Mouse (Mus musculus) forebrain, embryonic 11.5 days (tissue): ENCODE measurements around the gene Eno4. TPM values are rescaled to one million over a fixed set of nuclear protein-coding genes. Genes with fewer than 3 reads are reported as not detected.
"Not testable (repeated sequence)": the region's sequence is repeated elsewhere in the genome, so short reads cannot be mapped to it uniquely, and the experiment has no call there.

Experiments
- ATAC-seq: fragments of 200-750 bp; cut with Nextera tagmentation; replicated peaks from 2 replicates; pipeline ENCODE4 v1.8.0; 2017; ENCODE audit warnings: moderate TSS enrichment; ENCODE audit not compliant: low FRiP score
- DNase-seq: peaks from one replicate; pipeline ENCODE4 v3.0.0-alpha.2; 2017; ENCODE audit warnings: low spot score
- H3K27ac ChIP-seq: fragments of 300-500 bp; sonication (generic); 2 replicates; pipeline ENCODE4 v1.5.1; 2014; ENCODE audit warnings: low read depth, low read length
- H3K27me3 ChIP-seq: fragments of 300-500 bp; sonication (generic); 2 replicates; pipeline ENCODE4 v1.6.1; 2014; ENCODE audit warnings: mild to moderate bottlenecking, low read length, mixed read lengths; ENCODE audit not compliant: control insufficient read depth, insufficient read depth
- H3K36me3 ChIP-seq: fragments of 300-500 bp; sonication (generic); 2 replicates; pipeline ENCODE4 v1.6.1; 2014; ENCODE audit warnings: mild to moderate bottlenecking, low read length, moderate library complexity, mixed read lengths; ENCODE audit not compliant: control insufficient read depth, insufficient read depth
- H3K4me1 ChIP-seq: fragments of 300-500 bp; sonication (generic); replicated peaks from 2 replicates; pipeline ENCODE4 v1.6.1; 2014; ENCODE audit warnings: low read length, mixed read lengths; ENCODE audit not compliant: control insufficient read depth, insufficient read depth
- H3K4me2 ChIP-seq: fragments of 300-500 bp; sonication (generic); 2 replicates; pipeline ENCODE4 v1.6.1; 2014; ENCODE audit warnings: low read depth, mild to moderate bottlenecking, low read length, moderate library complexity, mixed read lengths; ENCODE audit not compliant: severe bottlenecking
- H3K4me3 ChIP-seq: fragments of 300-500 bp; sonication (generic); 2 replicates; pipeline ENCODE4 v1.5.1; 2014; ENCODE audit warnings: low read depth, low read length
- H3K9ac ChIP-seq: fragments of 300-500 bp; sonication (generic); 2 replicates; pipeline ENCODE4 v1.6.1; 2014; ENCODE audit warnings: low read length
- H3K9me3 ChIP-seq: fragments of 300-500 bp; sonication (generic); 2 replicates; pipeline ENCODE4 v1.6.1; 2016; ENCODE audit warnings: low read length, mixed read lengths; ENCODE audit not compliant: control insufficient read depth
- WGBS: fragments of 180-500 bp; shearing (Covaris S2); extraction: QIAGEN DNeasy Blood & Tissue Kit; methylation state at CpG from one replicate; pipeline ENCODE4 v1.1.7; 2014; 5-methylcytosine and 5-hydroxymethylcytosine counted together
- polyA plus RNA-seq: library from polyadenylated mRNA; unstranded; fragments of >200 nt; fragmentation: Nextera tagmentation; extraction: Ambion mirVana; gene quantifications from 2 replicates; pipeline ENCODE4 v1.2.1, GENCODE M21; 2014

Gene Eno4
- 0.98 and 1.9 TPM in 2 replicates for polyA plus RNA-seq

DNA sequence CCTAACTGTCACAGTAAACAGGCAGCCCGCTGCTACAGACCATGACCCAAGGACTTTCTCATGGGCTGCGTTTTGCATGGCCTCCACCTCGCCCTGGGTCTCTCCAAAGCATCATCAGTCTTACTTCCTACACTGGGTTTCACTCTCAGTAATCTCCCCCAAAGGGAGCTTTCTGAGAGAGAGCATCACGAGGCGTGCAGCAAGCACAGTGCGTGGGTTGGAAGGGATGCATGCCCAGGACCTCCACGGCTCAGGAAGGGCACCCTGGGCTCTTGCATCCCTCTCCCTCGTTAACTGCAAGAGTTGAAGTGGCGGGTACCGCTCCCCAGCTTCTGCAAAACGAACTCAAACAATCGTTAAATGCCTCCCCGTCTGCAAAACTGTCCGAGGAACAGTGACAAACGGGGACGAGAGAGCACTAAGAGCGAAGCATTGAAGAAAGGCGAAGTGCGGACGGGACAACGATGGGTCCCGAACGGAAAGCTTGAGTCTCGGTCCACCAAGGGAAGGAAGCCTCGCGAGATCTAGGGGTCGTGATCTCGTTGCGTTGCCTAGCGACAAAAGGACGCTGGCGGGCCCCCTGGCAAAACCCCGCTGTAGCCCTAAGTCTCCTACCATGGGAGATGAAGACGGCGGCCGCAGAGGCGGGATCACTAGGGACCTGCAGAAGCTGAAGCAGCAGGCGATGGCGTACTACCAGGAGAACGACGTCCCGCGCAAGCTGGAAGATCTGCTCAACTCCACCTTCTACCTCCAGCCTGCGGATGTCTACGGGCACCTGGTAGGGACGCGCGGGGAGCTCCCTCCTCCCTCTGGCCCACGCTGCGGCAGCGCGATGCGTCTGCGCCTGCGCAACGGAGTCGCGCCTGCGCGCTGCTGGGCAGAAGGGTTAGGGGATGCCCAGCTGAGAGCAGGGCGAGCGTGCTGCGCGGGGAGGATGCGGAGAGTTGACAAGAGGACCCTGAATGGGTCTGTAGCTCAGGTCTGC, at the start of gene Eno4, which contains the start of gene Hspa12a:
Eno4 (plus strand) TSS at position 585 of the 988 bp plus-strand sequence.
Hspa12a (minus strand) TSS at position 814 of the 988 bp plus-strand sequence.
- peak; percentile 96 for ATAC-seq
- Histone ChIP-seq H3K4me1 (peaks cover 7% of the 10 kb centered on the region; the same call in 1 of the 2 replicates), H3K27me3 (no peaks in the 10 kb centered on the region), H3K4me3 (peak within 1 kb of the TSS; percentile 48), H3K36me3 (no peaks in the 10 kb centered on the region), H3K9ac (peak within 1 kb of the TSS; percentile 87), H3K9me3 (no peaks in the 10 kb centered on the region), H3K4me2 (peak within 1 kb of the TSS; percentile 93), H3K27ac (0 out of 2 replicates have a peak within 1 kb of the TSS, but pooled peaks have one; percentile 27)
- WGBS: 0% methylated on average over 65 of the region's 65 CpGs
- peak; percentile 97 for DNase-seq

DNA sequence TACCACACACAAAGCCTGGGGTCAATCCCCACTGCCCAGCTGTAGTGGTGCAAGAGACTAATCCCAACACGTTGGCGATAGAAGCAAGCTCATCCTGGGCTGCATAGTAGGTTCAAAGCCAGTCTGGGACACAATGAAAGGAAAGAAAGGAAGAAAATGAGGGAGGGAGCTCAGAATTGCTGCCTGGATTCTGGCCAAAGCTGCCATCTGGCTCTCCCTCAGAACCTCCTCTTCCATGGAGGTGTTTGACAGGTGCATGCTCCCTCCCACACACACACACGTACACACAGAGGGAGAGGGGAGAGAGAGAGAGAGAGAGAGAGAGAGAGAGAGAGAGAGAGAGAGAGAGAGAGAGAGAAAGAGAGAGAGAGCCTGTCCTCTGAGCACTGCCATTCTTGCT, 47.0 kb upstream of the Eno4 start:
- no peaks in the 10 kb centered on the region for H3K4me1 ChIP-seq
- no peak overlapping the region for H3K4me2 ChIP-seq
- DNase-seq: no peak
- no peaks in the 10 kb centered on the region for H3K36me3 ChIP-seq
- no peak overlapping the region for H3K4me3 ChIP-seq
- no peak for ATAC-seq
- H3K27ac ChIP-seq: no peak overlapping the region
- no peaks in the 10 kb centered on the region for H3K9me3 ChIP-seq
- 62% methylated on average over 3 of the region's 3 CpGs for WGBS
- H3K27me3 ChIP-seq: no peaks in the 10 kb centered on the region
- H3K9ac ChIP-seq: no peak overlapping the region

DNA sequence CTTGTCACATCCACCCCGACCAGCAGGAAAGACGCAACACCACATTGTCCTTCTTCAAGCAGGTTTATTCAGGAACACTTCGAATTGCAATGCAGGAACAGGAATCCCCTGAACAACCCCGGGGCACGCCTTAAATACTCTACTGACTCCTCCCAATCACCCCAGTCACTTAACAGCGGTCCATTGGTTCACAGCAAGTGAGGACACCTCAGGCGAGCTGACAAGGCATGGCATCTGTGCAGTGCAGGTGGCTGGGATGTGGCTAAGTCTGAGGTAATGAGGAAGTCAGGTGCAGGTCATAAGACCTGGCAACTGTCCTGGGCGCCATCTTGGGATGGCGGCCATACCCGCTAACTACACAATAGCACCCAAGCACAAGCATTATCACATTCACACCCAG, 42.8 kb upstream of the Eno4 start:
- H3K9me3 ChIP-seq, H3K36me3 ChIP-seq, DNase-seq, H3K27ac ChIP-seq, H3K4me3 ChIP-seq, H3K27me3 ChIP-seq, H3K4me1 ChIP-seq, H3K9ac ChIP-seq, ATAC-seq, H3K4me2 ChIP-seq: not testable (repeated sequence)
- 90% methylated on average over 10 of the region's 10 CpGs for WGBS

DNA sequence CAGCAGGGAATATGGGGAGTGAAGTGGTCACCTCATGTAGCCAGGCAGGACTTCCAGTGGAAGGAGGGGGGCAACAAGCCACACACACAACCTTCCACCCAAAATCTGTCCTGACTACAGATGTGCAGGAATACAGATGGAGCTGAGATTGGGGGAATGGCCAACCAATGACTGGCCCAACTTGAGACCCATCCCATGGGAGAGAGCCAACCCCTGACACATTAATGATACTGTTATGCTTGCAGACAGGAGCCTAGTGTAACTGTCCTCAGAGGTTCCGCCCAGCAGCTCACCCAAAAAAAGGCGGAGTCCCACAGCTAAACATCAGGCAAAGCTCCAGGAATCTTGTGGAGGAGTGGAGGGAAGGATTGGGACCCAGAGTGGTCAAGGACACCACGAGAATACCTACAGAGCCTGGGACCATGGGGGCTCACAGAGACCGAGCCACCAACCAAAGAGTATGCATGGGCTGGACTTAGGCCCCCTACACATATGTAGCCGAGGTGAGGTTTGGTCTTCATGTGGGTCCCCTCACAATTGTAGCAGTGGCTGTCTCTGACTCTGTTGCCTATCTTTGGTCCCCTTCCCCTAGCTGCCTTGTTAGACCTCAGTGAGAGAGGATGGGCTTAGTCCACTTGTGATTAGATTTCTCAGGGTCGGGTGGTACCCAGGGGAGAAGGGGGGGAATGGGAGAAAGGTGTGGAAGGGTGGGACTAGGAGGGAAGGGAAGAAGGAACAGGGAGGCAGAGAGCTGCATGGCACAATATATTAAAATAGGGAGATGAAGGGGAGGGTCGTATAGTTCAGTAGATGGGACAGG, 39.9 kb upstream of the Eno4 start:
- no peaks in the 10 kb centered on the region for H3K36me3 ChIP-seq
- no peak overlapping the region for H3K27ac ChIP-seq
- ATAC-seq (no peak), DNase-seq (no peak)
- no peak overlapping the region for H3K9ac ChIP-seq
- H3K27me3 ChIP-seq: no peaks in the 10 kb centered on the region; the same call in 1 of the 2 replicates
- H3K4me1 ChIP-seq: no peaks in the 10 kb centered on the region
- H3K4me3 ChIP-seq: no peak overlapping the region
- H3K9me3 ChIP-seq: no peaks in the 10 kb centered on the region
- peak overlapping the region; percentile 36; the same call in 1 of the 2 replicates for H3K4me2 ChIP-seq
- WGBS: 68% methylated on average over 7 of the region's 7 CpGs

DNA sequence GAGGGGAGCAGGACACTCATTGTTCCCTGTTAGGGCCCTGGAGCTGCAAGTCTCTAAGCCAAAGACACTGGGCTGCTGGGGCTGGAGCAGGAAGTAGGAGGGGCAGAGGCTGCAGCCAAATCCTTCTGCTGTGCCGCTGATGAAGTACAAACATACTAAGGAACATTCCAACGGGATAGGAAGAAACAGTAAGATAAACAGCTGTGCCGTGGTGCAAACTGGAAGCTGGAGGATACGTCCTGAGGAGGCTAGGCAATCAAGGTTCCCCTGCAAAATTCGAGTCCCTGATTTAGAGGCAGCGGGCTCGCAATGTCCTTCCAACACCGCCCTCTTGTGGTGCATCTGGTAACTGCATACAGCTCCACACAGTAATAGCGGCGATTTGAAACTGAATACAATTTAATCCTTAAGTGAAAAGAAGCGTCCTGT, 39.3 kb upstream of the Eno4 start:
- Histone ChIP-seq H3K4me3 (no peak overlapping the region), H3K36me3 (no peaks in the 10 kb centered on the region), H3K4me1 (no peaks in the 10 kb centered on the region), H3K27me3 (no peaks in the 10 kb centered on the region; the same call in 1 of the 2 replicates), H3K9ac (no peak overlapping the region), H3K4me2 (peak overlapping the region; percentile 36; the same call in 1 of the 2 replicates), H3K9me3 (no peaks in the 10 kb centered on the region), H3K27ac (no peak overlapping the region)
- ATAC-seq (no peak), DNase-seq (peak; percentile 92)
- under 1% methylated on average over 11 of the region's 11 CpGs for whole genome bisulfite sequencing

DNA sequence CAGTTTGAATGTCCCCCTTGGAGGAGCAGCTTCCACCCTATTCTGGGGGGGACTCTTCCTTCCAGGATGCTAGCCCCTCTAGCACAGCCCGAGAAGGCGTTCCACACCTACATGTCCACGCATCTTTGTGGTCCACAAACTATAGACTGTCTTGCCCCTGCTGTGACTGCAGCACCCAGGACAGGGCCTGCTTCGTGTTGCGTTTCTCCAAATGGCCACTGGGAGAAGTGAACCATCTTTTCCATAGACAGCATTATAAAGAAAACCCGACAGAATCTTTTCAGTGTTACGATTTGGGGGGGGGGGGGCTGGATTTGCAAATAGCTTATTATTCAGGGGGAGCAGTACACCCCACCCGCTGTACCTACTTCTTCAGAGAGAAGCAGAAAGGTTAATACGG, 36.5 kb upstream of the Eno4 start:
- H3K36me3 ChIP-seq: no peaks in the 10 kb centered on the region
- WGBS: 44% methylated on average over 9 of the region's 9 CpGs
- H3K27me3 ChIP-seq: no peaks in the 10 kb centered on the region; the same call in none of the 2 replicates
- no peak overlapping the region for H3K4me2 ChIP-seq
- H3K9me3 ChIP-seq: no peaks in the 10 kb centered on the region
- no peak overlapping the region for H3K4me3 ChIP-seq
- H3K4me1 ChIP-seq: 0 out of 2 replicates have a peak, but pooled peaks cover under 1% of the 10 kb centered on the region
- ATAC-seq: no peak
- no peak overlapping the region for H3K9ac ChIP-seq
- no peak overlapping the region for H3K27ac ChIP-seq
- no peak for DNase-seq

DNA sequence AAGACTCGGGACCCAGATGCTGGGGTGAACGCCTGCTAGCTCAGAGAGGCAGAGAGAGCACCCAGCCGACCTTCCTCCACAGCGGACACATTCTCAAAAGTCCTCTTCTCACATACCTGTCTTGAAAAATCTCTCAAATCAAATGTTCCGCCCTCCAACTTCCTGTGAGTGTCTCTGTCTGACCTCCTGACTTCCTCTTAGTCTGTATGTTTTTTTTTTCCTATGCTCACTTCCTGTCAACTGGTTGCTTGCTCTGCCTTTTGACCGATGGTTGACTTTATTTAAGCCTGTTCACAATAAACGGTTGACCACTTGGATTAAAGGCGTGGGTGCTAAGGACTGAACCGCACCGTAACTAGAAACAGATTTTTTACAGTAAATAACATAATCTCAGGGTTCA, 35.2 kb upstream of the Eno4 start:
- DNase-seq (no peak), ATAC-seq (no peak)
- Histone ChIP-seq H3K9ac (no peak overlapping the region), H3K27me3 (peaks cover 6% of the 10 kb centered on the region), H3K9me3 (no peaks in the 10 kb centered on the region), H3K4me1 (0 out of 2 replicates have a peak, but pooled peaks cover 3% of the 10 kb centered on the region), H3K27ac (no peak overlapping the region), H3K4me2 (no peak overlapping the region), H3K36me3 (no peaks in the 10 kb centered on the region), H3K4me3 (no peak overlapping the region)
- WGBS: 84% methylated on average over 10 of the region's 10 CpGs

DNA sequence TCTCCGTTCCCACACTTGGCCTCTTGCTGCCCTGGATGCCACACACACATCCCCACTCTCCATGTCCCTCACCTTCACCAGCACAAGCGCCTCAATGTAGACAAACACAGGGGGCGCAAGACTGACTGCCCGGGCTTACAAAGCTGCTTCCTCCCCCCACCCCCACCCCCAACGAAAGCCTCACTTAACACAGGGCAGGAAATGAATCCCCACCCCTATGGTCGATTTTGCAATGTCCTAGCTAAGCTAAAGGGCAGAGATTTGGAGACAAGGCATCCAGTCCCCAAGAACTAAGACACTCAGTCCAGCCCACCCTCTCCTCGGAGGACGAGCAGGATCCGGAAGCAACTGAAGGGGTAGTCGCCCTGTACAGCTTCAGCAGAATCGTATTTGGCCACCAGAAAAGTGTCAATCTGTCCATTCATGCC, 32.3 kb upstream of the Eno4 start:
- Histone ChIP-seq H3K27ac (no peak overlapping the region), H3K27me3 (peaks cover 11% of the 10 kb centered on the region), H3K36me3 (no peaks in the 10 kb centered on the region), H3K9me3 (no peaks in the 10 kb centered on the region), H3K9ac (peak overlapping the region; percentile 48), H3K4me2 (peak overlapping the region; percentile 50), H3K4me1 (0 out of 2 replicates have a peak, but pooled peaks cover 3% of the 10 kb centered on the region), H3K4me3 (peak overlapping the region; percentile 28)
- peak; percentile 66 for DNase-seq
- 3% methylated on average over 11 of the region's 11 CpGs for WGBS
- ATAC-seq: peak; percentile 64; the same call in 1 of the 2 replicates
